Mouse (Mus musculus): Measurements from ENCODE around the gene Kif9.

Kif9 gene

DNA sequence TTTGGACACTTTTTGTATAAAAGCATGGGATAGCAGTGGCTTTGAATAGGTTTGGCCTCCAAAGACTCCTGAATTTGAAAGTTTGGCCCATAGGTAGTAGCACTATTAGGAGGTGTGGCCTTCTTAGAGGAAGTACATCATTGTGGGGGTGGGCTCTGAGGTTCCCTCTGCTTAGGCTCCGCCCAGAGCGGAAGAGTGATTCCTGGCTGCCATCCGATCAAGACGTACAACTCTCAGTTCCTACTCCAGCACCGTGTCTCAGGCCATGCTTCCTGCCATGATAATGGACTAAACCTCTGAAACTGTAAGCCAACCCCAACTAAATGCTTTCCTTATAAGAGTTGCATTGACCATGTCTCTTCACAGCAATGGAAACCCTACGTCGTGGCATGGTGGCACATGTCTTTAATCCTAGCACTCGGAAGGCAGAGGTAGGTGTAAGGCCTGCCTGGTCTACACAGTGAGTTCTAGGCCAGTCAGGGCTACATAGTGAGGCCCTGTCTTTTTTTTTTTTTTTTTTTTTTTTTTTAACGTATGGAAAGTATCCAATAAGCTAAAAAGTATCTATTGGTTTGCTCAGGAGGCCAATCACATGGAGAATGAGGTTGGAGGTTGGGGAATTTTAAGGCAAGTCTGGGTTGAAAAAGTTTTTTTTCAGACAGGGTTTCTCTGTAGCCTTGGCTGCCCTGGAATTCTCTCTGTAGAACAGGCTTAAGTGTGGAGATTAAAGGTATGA is 52.4 kb downstream of the Kif9 start:
- peak; percentile 63 for DNase-seq (ENCODE audit: low spot score)

DNA sequence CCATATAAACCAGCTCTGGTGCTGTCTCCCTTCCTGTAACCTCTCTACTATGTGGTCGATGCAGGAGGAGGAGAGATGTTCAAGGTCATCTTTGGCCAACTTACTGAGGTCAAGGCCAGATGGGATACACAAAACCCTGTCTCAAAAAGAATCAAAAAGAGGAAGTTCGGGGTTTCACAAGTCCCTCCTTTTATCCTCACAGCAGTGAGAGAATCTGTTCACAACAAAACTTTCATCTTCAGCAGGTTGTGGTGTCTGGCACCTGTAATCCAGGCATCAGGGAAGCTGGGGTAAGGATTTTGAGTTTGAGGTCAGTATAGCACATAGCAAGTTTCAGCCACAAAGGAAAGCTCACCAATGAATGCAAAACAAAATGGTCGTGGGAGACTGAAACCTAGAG is 53.9 kb downstream of the Kif9 start:
- no peak for DNase-seq (ENCODE audit: low spot score)

DNA sequence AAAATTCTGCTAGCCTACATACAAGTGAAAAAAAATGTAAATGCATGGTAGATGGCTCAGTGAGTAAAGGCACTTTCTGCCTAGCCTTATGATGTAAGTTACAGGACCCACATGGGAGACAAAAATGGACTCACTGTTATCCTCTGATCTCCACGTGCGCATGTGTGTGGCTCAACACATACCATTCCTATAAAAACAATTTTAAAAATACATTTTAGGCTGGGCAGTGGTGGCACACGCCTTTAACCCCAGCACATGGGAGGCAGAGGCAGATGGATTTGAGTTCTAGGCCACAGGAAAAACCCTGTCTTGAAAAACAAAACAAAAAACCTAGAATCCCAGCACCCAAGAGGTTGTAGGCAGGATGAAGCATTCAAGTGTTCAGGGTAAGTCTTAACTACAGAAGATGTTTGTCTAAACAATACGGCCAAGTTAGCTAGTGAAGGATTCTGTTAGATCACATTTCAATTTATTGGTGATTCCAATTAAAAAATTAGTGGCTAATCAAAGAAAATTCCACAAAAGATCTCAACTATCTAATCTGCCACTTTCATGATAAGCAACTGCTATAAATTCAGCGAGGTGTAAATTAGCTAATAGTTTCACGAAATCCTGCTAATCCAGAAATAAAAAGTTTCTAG is 54.5 kb downstream of the Kif9 start:
- no peak for DNase-seq (ENCODE audit: low spot score)

DNA sequence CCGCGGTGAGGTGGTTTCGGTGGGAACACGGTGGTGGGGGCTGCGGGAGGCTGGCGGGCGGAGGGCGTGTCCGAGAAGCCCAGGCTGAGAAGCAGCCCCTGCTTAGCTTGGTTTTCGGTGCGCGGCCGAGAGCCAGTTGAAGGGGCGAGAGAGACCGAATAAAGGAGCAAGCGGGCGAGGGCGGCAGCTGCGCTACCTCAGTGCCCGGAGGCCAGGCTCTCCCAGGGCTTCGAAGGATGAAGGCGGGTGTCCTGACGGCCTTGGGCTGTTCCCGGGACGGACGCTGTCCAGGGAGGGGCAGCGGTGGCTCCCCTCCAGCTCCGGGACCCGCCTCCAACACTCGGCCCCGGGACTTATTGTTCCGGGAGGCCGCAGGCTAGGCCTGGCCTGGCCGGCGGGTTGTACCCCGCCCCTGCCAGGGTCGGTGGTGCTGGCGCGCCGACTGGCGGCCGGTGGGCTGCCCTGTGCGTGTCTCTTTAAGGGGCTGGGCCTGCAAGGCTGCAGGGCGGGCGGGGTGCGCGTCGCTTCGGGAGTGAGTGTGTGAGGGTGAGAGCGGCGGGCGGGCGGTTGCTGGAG is 55.2 kb downstream of the Kif9 start:
- peak; percentile 97 for DNase-seq (ENCODE audit: low spot score)

DNA sequence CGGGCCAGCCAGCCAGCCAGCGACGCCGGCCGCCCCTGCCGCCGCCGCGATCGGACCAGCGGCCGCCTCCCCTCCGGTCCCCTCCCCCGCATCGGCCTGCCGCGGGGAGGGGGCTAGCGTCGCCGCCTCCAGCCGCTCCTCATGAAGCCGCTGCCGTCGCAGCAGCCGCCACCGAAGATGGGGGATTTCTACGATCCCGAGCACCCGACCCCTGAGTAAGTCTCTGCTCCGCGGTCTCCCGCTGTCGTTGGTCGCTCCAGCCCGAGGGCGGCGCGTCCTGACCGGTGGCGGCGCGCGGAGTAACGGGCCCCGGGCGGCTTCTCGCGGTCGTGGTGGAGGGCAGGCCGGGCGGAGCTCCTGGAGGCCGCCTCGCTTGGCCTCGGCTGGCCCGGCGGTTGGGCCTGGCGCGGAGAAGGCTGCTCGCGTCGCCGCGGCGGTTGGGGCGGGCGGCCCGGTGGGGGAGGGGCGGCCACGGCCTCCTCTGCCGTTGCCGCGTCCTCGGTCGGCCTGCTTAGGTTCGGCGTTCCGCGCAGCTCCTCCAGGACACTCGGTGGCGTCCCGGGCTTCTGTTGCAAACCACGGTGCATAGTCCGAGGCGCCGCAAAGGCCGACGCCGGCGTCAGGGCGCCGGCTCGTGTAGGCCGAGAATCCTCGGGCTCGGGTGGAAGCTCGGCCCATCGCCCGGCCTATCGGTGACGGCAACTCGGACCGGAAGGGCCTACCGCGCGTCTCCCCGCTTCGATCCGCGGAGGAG is 56.0 kb downstream of the Kif9 start, which contains the start of gene Setd2:
Gene Setd2, plus strand, starts transcription at position 60 of the 754 bp plus-strand sequence.
- DNase-seq (ENCODE audit: low spot score), result peak; percentile 81

DNA sequence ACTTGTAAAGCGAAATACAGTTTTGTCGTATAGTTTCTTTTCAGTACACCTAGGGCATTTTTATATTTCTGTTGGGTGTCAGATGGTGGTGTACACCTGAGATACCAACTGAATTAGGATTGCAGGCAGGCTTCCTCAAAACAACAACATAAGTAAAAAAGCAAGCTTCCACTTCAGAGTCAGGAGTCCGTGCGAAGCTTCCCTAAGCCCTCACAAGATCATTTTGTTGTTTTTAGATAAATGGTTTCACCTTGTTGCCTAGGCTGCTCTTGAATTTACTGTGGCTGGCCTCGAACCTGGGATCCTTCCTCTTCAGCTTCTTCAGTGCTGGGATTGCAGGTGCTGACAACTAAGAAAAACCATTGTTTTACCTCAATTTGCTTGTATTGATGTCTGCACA is 56.9 kb downstream of the Kif9 start:
- no peak for DNase-seq (ENCODE audit: low spot score)

DNA sequence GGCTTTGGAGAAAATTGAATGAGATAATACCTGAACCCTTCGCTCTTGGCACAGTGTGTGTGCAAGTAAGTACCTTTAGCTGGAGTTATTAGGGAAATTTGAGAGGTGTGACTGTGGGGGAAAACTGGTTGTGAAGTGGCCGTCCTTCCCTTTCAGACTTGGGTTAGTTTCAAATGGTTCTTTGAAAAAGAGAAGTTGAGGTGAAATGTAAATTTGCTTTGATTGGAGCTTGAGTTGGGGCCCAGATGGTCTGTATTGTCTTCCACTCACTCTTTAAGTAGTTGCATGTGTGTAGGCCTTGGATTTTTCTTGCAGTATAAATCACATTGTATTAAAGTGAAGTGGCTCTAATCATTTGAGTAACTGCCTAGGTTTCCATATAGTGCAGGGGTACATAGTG is 58.4 kb downstream of the Kif9 start:
- no peak for DNase-seq (ENCODE audit: low spot score)

DNA sequence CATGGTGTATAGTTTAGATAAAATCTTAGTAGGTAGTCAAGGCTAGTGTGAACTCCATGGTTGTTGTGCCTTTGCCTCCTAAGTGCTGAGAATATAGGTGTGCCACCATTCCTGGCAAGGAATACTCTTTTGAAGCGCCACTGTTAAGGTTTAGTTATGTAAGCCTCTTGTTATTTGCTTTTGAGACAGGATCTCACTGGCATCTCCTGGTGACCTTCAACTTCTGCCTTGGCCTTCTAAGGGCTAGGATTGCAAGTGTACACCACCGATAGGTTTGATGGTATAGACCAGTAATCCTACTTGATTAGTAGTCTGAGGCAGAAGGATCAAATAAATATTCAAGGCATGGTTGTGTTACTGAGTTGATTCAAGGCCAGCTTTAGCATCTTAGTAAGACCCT is 59.9 kb downstream of the Kif9 start:
- DNase-seq (ENCODE audit: low spot score), result no peak

DNA sequence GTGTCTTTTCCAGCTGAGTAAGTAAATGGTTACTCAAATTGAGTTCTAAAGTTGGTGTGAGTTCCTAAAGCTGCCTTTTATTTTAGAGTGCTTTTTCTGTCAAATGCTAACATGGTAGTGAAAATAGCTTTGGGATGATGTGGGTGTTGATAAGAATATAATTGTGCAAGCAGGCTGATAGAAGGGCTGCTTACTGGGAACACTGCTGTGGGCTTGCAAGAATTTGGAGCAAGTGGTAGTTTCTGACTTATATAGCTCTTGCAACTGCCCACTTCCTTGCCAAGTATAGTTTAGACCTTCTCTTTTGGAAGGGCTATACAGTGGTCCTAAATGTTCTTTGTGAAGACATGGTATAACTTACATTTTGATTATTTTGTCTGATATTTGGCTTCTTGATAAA is 61.8 kb downstream of the Kif9 start:
- no peak for DNase-seq (ENCODE audit: low spot score)

DNA sequence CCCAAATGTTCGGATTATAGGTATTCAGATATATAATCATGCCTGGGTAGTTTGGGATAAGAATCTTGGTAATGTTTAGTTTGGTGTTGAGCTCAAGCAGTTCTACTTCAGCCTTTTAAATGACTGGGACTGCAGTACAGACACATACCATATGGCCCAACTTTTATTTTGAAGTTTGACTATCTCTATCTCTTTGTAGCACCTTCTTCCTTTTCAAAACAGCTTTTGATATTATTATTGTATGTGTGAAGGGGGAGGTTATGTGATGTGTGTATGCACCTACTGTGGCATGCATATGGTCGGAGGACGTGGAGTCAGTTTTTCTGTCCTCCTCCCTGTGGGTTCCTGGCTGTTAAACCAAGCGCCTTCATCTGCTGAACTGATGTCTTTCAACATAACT is 65.2 kb downstream of the Kif9 start:
- DNase-seq (ENCODE audit: low spot score), result no peak

DNA sequence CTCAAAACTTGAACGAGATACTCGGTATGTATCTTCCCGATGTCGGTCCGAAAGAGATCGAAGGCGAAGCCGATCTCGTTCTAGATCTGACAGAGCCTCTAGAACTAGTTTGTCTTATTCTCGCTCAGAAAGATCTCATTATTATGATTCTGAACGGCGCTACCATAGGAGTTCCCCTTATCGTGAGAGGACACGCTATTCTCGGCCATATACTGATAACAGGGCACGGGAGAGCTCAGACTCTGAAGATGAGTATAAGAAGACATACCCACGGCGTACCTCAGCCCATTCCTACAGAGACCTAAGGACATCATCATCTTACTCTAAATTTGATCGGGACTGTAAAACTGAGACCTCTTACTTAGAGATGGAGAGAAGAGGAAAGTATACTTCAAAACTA is 71.5 kb downstream of the Kif9 start:
- no peak for DNase-seq (ENCODE audit: low spot score)

DNA sequence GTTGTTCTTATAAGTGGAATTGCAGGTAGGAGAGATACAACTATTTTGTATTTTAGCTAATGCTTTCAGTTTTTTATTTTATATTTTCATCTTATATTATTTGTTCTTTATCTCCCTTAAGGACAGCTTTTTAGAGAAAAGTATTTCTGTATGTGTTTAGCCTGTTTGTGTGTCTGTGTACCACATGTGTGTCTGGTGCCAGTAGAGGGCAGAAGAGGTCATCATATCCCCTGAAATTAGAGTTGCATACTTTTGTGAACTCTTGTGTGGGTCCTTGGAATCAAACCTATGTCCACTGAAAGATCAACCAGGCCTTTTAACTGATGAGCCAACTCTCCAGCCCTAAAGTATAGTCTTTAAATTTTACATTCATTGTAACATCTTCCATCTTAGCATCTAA is 91.6 kb downstream of the Kif9 start:
- no peak for DNase-seq (ENCODE audit: low spot score)
